Mouse (Mus musculus) embryonic facial prominence, embryonic 10.5 days (tissue): ENCODE results near the gene Prx. TPM values are rescaled to one million over a fixed set of nuclear protein-coding genes. Genes with fewer than 3 reads are reported as not detected.
A peak's percentile ranks its signal among the peaks of the same experiment; 100 is the strongest.

ENCODE experiments used
- DNase-seq: peaks from one replicate; pipeline ENCODE4 v3.0.0-alpha.2; 2017; ENCODE audit warnings: low spot score
- H3K27ac ChIP-seq: fragments of 300-500 bp; sonication (generic); replicated peaks from 2 replicates; pipeline ENCODE4 v1.5.1; 2016; ENCODE audit warnings: mild to moderate bottlenecking
- H3K27me3 ChIP-seq: fragments of 300-500 bp; sonication (generic); replicated peaks from 2 replicates; pipeline ENCODE4 v1.6.1; 2016; ENCODE audit warnings: low read depth, mild to moderate bottlenecking; ENCODE audit not compliant: poor library complexity, severe bottlenecking
- H3K36me3 ChIP-seq: fragments of 300-500 bp; sonication (generic); replicated peaks from 2 replicates; pipeline ENCODE4 v1.6.1; 2016; ENCODE audit warnings: mild to moderate bottlenecking, moderate library complexity
- H3K4me1 ChIP-seq: fragments of 300-500 bp; sonication (generic); 2 replicates; pipeline ENCODE4 v1.6.1; 2016
- H3K4me3 ChIP-seq: fragments of 300-500 bp; sonication (generic); 2 replicates; pipeline ENCODE4 v1.5.1; 2016; ENCODE audit warnings: mild to moderate bottlenecking, moderate library complexity
- H3K9me3 ChIP-seq: fragments of 300-500 bp; sonication (generic); 2 replicates; pipeline ENCODE4 v1.6.1; 2016; ENCODE audit warnings: mild to moderate bottlenecking
- WGBS: fragments of 180-500 bp; shearing (Covaris S2); methylation state at CpG from one replicate; pipeline ENCODE4 v1.1.7; 2016; 5-methylcytosine and 5-hydroxymethylcytosine counted together
- polyA plus RNA-seq: library from polyadenylated mRNA; unstranded; fragments of >200 nt; fragmentation: Nextera tagmentation; extraction: Ambion mirVana; gene quantifications from 2 replicates; pipeline ENCODE4 v1.2.1, GENCODE M21; 2016

Prx gene
- polyA plus RNA-seq, 1 experiment from 2014 or later: 4.2 TPM

DNA sequence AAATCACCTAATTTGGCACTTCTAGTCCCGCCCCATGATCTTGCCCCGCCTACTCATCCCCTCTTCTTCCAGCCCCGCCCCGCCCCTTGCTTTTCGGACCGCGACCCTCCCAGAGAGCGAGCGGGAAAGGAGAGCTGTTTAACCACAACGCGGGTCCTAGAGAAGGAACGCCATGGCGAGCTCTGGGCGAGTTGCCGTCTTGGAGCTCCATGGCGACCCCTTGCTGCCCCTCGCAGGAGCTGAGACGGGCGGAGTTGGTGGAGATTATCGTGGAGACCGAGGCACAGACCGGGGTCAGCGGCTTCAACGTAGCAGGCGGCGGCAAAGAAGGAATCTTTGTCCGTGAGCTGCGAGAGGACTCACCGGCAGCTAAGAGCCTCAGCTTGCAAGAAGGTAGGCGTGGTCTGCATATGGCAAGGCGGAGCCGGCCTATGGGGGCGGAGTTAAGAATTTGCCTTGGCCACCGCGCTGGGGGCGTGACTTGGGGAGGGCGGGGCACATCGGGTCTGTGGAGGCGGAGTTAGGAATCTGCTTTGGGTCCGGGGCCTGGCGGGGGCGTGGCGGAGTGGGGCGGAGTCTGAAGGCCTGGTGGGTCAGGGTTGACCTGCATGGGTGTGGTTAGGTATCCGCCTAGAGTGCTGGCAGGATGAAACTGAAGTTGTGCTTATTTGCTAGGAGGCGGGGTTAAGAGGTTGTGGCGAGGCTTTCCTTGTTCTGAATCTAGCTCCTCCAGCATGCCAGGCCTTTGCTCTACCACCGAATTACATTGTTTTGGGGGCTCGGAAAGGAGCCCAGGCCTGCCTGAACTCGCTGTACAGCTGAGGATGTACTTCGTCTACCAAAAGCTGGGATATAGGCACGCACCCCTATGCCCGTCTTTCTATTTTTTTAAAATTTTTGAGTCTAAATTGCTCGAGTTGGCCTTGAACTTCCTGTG lies 8.9 kb downstream of the Prx start:
- Histone ChIP-seq H3K27ac (peak overlapping the region; percentile 98), H3K4me1 (peaks cover 20% of the 10 kb centered on the region), H3K4me3 (peak overlapping the region; percentile 70), H3K36me3 (no peaks in the 10 kb centered on the region), H3K9me3 (no peaks in the 10 kb centered on the region), H3K27me3 (no peaks in the 10 kb centered on the region)
- peak; percentile 100 for DNase-seq
- under 1% methylated on average over 54 of the region's 54 CpGs for WGBS

- peak; percentile 72 for DNase-seq
- 22% methylated on average over 6 of the region's 6 CpGs for WGBS
- Histone ChIP-seq H3K9me3 (no peaks in the 10 kb centered on the region), H3K36me3 (no peaks in the 10 kb centered on the region), H3K4me3 (peak overlapping the region; percentile 70), H3K27ac (peak overlapping the region; percentile 98; the same call in 1 of the 2 replicates), H3K27me3 (no peaks in the 10 kb centered on the region), H3K4me1 (peaks cover 20% of the 10 kb centered on the region)
Measured at GRCm38 (mm10) chr7:27508648-27509005, 9.5 kb downstream of the Prx start.

DNA sequence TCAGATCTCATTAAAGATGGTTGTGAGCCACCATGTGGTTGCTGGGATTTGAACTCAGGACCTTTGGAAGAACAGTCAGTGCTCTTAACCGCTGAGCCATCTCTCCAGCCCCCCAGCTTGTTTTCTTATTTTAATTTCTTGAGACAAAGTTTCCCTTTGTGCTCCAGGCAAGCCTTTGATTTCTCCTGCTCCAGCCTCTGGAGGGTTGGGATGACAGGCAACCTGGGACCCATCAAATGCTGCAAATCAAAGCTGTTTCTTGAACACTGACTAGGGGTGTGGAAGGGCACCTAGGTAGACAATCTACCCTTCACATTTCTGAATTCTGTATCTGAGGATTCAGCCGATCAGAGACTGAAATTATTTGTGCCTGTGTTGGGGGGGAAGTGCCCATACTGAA lies 11.7 kb downstream of the Prx start:
- H3K9me3 ChIP-seq: no peaks in the 10 kb centered on the region
- DNase-seq: no peak
- H3K27me3 ChIP-seq: no peaks in the 10 kb centered on the region
- no peak overlapping the region for H3K27ac ChIP-seq
- H3K36me3 ChIP-seq: peaks cover under 1% of the 10 kb centered on the region
- peaks cover 20% of the 10 kb centered on the region for H3K4me1 ChIP-seq
- WGBS: 84% methylated on average over 2 of the region's 2 CpGs
- H3K4me3 ChIP-seq: no peak overlapping the region

DNA sequence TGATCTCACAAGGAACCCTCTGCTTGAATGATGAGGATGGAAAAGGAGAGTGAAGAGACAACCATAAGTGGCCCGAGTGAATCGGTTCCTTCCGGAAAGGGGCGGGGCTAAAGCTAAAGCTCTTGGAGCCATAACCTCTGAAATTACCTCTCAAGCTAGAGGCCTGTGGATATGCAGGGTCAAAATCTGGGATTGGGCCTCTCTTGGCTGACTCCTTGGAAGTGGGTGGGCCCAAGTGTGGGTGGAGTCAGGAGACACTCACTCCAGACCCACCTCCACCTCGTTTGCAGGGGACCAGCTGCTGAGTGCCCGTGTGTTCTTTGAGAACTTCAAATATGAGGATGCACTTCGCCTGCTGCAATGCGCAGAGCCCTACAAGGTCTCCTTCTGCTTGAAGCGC lies 15.8 kb downstream of the Prx start:
- WGBS: 82% methylated on average over 9 of the region's 9 CpGs
- no peak for DNase-seq

GRCm38 (mm10) chr7:27518314-27518713 lies 19.2 kb downstream of the Prx start:
- no peak for DNase-seq

More for the DNA sequence above, 15.8 kb downstream of the Prx start:
- H3K4me3 ChIP-seq: no peak overlapping the region
- H3K4me1 ChIP-seq: no peaks in the 10 kb centered on the region
- H3K36me3 ChIP-seq: peaks cover 39% of the 10 kb centered on the region
- no peaks in the 10 kb centered on the region for H3K27me3 ChIP-seq
- H3K27ac ChIP-seq: no peak overlapping the region
- H3K9me3 ChIP-seq: peaks cover 2% of the 10 kb centered on the region; the same call in 1 of the 2 replicates

DNA sequence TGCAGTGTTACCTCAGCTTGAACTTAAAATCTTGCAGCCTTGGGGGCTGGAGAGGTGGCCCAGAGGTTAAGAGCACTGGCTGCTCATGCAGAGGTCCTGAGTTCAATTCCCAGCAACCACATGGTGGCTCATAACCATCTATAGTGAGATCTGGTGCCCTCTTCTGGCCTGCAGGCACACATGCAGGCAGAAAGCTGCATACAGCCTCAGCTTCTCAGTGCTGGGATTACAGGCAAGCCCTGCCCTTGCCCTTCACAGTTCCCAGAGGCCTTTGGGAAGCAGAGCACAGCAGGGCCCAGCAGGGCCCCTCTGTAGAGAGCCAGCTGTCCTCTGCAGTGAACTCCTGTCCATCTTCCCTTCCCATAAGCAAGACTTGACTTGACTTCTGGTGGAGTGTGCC lies 21.0 kb downstream of the Prx start:
- no peak for DNase-seq
- Histone ChIP-seq H3K27ac (no peak overlapping the region), H3K4me1 (peaks cover 5% of the 10 kb centered on the region), H3K36me3 (peaks cover 42% of the 10 kb centered on the region), H3K9me3 (peaks cover 2% of the 10 kb centered on the region; the same call in 1 of the 2 replicates), H3K27me3 (no peaks in the 10 kb centered on the region), H3K4me3 (no peak overlapping the region)

More at GRCm38 (mm10) chr7:27518314-27518713, 19.2 kb downstream of the Prx start:
- Histone ChIP-seq H3K4me3 (no peak overlapping the region), H3K4me1 (peaks cover 5% of the 10 kb centered on the region), H3K27me3 (no peaks in the 10 kb centered on the region), H3K27ac (no peak overlapping the region), H3K36me3 (peaks cover 42% of the 10 kb centered on the region), H3K9me3 (peaks cover 2% of the 10 kb centered on the region; the same call in 1 of the 2 replicates)
- 87% methylated on average over 9 of the region's 9 CpGs for WGBS

DNA sequence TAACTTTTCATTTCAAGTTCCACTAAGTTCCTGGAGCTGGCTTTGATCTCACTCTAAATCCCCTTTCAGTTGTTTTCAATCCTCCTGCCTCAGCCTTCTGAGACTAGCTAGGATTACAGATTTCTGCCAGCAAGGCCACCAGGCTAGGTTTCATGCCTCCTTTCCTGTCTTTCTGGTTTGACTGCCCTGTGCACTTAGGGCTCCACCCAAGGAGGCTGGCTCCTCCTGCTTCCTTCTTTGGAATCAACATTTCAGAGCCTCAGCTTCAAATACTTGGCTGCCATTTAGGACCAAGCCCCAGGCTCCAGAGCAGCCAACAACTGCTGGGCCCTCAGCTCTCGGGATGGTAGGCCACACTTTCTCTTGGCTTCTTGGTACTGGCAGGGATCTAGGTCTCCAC lies 21.5 kb downstream of the Prx start:
- WGBS: 73% methylated on average over 1 of the region's 1 CpGs
- Histone ChIP-seq H3K9me3 (peaks cover 2% of the 10 kb centered on the region; the same call in 1 of the 2 replicates), H3K36me3 (peaks cover 42% of the 10 kb centered on the region), H3K4me1 (peaks cover 5% of the 10 kb centered on the region), H3K27ac (no peak overlapping the region), H3K27me3 (no peaks in the 10 kb centered on the region), H3K4me3 (no peak overlapping the region)
- DNase-seq: no peak

- H3K9me3 ChIP-seq: peaks cover 2% of the 10 kb centered on the region; the same call in 1 of the 2 replicates
- 63% methylated on average over 5 of the region's 5 CpGs for WGBS
- no peaks in the 10 kb centered on the region for H3K27me3 ChIP-seq
- no peak for DNase-seq
- H3K27ac ChIP-seq: no peak within 1 kb of the TSS
- H3K4me1 ChIP-seq: peaks cover 11% of the 10 kb centered on the region
- H3K4me3 ChIP-seq: no peak within 1 kb of the TSS
- peaks cover 22% of the 10 kb centered on the region; the same call in 1 of the 2 replicates for H3K36me3 ChIP-seq
Measured at GRCm38 (mm10) chr7:27522967-27523366, 23.8 kb downstream of the Prx start, which contains the start of gene Hipk4. Gene Hipk4, plus strand, starts transcription at chr7:27523267.

DNA sequence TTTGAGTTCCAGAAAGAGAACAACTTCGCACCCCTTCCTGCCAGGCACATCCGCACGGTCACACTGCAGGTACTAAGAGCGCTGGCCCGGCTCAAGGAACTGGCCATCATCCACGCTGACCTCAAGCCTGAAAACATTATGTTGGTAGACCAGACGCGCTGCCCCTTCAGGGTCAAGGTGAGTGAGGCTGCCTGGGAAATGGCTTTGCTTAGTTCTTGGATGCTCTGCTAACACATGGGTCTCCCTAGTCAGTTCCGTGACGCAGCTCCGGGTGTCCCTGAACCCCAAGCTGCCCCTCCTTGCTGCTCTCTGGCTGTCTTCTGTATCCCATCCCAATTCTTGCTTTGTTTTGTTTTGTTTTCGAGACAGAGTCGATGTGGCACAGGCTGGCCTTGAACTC lies 24.7 kb downstream of the Prx start:
- WGBS: 96% methylated on average over 13 of the region's 13 CpGs
- Histone ChIP-seq H3K4me1 (peaks cover 11% of the 10 kb centered on the region), H3K27ac (no peak overlapping the region), H3K27me3 (no peaks in the 10 kb centered on the region), H3K4me3 (no peak overlapping the region), H3K36me3 (peaks cover 14% of the 10 kb centered on the region; the same call in 1 of the 2 replicates), H3K9me3 (peaks cover 2% of the 10 kb centered on the region; the same call in 1 of the 2 replicates)
- no peak for DNase-seq

GRCm38 (mm10) chr7:27526039-27526827 lies 27.1 kb downstream of the Prx start:
- WGBS: 29% methylated on average over 10 of the region's 10 CpGs
- Histone ChIP-seq H3K4me1 (peaks cover 11% of the 10 kb centered on the region), H3K27me3 (no peaks in the 10 kb centered on the region), H3K9me3 (no peaks in the 10 kb centered on the region), H3K27ac (no peak overlapping the region), H3K4me3 (no peak overlapping the region), H3K36me3 (peaks cover 23% of the 10 kb centered on the region)
- peak; percentile 84 for DNase-seq

GRCm38 (mm10) chr7:27529070-27529469 lies 29.9 kb downstream of the Prx start:
- no peak for DNase-seq
- no peak overlapping the region for H3K4me3 ChIP-seq
- no peaks in the 10 kb centered on the region for H3K27me3 ChIP-seq
- H3K27ac ChIP-seq: no peak overlapping the region
- WGBS: 80% methylated on average over 21 of the region's 21 CpGs
- no peaks in the 10 kb centered on the region for H3K9me3 ChIP-seq
- H3K4me1 ChIP-seq: peaks cover 6% of the 10 kb centered on the region; the same call in 1 of the 2 replicates
- H3K36me3 ChIP-seq: peaks cover 46% of the 10 kb centered on the region

DNA sequence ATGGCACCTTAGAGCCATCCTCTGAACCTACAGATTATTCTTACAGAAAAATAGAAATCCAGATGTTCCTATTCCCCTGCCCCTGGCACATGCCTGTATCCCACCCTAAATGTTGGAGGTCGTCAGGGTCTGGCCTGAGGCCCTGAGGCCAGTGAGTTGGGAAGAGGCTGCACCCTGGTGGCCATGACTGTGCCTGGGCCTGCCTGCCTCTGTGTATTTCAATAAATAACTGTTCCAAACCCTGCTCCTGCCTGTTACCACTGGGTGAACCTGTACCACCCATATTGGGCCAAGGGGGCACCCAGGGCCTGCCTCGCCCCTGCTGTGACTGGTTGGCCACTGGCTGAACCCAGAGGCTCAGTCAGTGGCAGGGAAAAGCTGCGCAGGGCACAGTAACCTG lies 31.8 kb downstream of the Prx start:
- no peak overlapping the region for H3K4me3 ChIP-seq
- H3K9me3 ChIP-seq: no peaks in the 10 kb centered on the region
- peaks cover 6% of the 10 kb centered on the region; the same call in 1 of the 2 replicates for H3K4me1 ChIP-seq
- no peaks in the 10 kb centered on the region for H3K27me3 ChIP-seq
- no peak for DNase-seq
- H3K27ac ChIP-seq: no peak overlapping the region
- H3K36me3 ChIP-seq: peaks cover 63% of the 10 kb centered on the region
- WGBS: 74% methylated on average over 3 of the region's 3 CpGs
